Mouse (Mus musculus) small intestine, adult 2 months (tissue): Measurements from ENCODE around the gene Fam69b. TPM values are rescaled to one million over a fixed set of nuclear protein-coding genes. Genes with fewer than 3 reads are reported as not detected.

Experiments used
- H3K27ac ChIP-seq: fragments of 200-500 bp; 2 replicates; pipeline ENCODE4 v1.5.1; 2012; ENCODE audit warnings: low read depth, low read length, control low read depth, inconsistent platforms; ENCODE audit not compliant: insufficient read depth
- H3K27me3 ChIP-seq: fragments of 200-500 bp; 2 replicates; pipeline ENCODE4 v1.6.1; 2012; ENCODE audit warnings: mild to moderate bottlenecking, moderate library complexity, low read length, inconsistent platforms; ENCODE audit not compliant: control insufficient read depth, insufficient read depth
- H3K36me3 ChIP-seq: fragments of 200-500 bp; 2 replicates; pipeline ENCODE4 v1.6.1; 2012; ENCODE audit warnings: mild to moderate bottlenecking, low read length, control low read depth, inconsistent platforms; ENCODE audit not compliant: control insufficient read depth, insufficient read depth
- H3K4me1 ChIP-seq: fragments of 200-500 bp; 2 replicates; pipeline ENCODE4 v1.6.1; 2012; ENCODE audit warnings: low read length, inconsistent platforms, mixed read lengths; ENCODE audit not compliant: control insufficient read depth, insufficient read depth, insufficient read length
- H3K4me3 ChIP-seq: fragments of 200-500 bp; 2 replicates; pipeline ENCODE4 v1.5.1; 2012; ENCODE audit warnings: low read depth, mild to moderate bottlenecking, control low read depth, inconsistent platforms, low read length, moderate library complexity
- CTCF ChIP-seq: fragments of 200-500 bp; IDR thresholded peaks from 2 replicates; pipeline ENCODE4 v1.5.1; 2012; ENCODE audit warnings: low read depth, mild to moderate bottlenecking, control low read depth, inconsistent platforms, low read length, moderate library complexity, mixed read lengths; ENCODE audit not compliant: insufficient replicate concordance, insufficient read length; ENCODE audit errors: extremely low read depth
- POLR2A ChIP-seq: fragments of 200-500 bp; IDR thresholded peaks from 2 replicates; pipeline ENCODE4 v1.6.1; 2012; ENCODE audit warnings: low read depth, mild to moderate bottlenecking, control low read depth, inconsistent platforms, low read length, moderate library complexity
- WGBS: fragments of 180-500 bp; shearing (Covaris S2); methylation state at CpG from one replicate; pipeline ENCODE4 v1.1.7; 2018; 5-methylcytosine and 5-hydroxymethylcytosine counted together
- polyA plus RNA-seq: library from polyadenylated mRNA; depleted of rRNA; stranded (reverse); fragments of >200 nt; gene quantifications from 2 replicates; pipeline ENCODE4 v1.2.3, GENCODE M21; 2012

Fam69b gene
- polyA plus RNA-seq, 1 experiment = 7.7 TPM

DNA sequence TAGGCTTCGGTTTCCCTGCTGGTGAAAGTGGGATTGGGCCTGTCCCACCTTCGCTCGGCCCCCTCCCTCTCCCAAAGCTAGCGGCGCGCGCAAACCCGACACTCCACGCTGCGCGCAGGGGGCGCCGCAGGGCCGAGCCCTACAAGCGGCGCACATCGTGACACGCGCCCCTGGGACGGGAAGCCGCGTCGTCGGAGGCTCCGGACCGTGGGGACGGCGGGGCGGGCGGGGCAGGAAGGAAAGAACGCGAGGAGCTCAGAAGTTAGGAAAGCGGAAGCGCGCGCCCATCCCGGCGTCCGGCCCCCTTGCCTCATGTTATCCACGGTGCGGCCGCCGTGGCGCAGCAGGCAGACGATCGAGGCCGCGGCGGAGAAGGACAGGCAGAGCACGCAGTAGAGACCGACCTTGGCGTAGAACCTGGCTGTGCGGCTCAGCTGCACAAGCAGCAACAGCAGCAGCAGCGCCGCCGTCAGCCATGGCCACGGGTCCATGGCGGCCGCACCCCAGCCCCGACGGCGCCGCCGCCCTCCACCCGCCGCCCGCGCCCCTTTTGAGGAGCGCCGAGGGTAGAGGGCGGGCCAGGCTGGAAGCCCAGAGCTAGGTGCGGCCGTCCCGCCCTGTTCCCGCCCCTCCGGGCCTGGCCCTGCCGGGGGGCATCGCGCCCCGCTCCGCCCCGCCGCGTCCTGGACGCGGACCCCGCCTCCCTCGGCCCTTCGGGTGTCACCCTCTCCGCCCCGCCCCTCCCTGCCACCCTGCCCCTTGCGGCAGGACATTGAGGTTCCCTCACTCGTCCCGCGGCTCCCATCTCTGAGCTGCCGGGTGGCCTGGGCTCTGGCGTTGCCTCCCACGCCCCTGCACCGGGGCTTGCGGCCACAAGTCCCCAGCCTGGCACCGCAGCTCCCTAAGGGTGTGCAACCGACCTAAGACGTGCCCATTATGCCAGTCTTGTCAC lies 24.3 kb upstream of the Fam69b start, which contains the start of gene Agpat2:
Gene Agpat2 (minus strand): TSS at position 698 of the 952 bp plus-strand sequence.
- Histone ChIP-seq H3K36me3 (no peaks in the 10 kb centered on the region), H3K27me3 (no peaks in the 10 kb centered on the region), H3K27ac (peak within 1 kb of the TSS; percentile 77), H3K4me1 (peaks cover 41% of the 10 kb centered on the region), H3K4me3 (peak within 1 kb of the TSS; percentile 75)
- WGBS = under 1% methylated on average over 103 of the region's 103 CpGs
- TF ChIP-seq CTCF = peak; percentile 16; the same call in 1 of the 2 replicates
- TF ChIP-seq POLR2A = peak; percentile 66

DNA sequence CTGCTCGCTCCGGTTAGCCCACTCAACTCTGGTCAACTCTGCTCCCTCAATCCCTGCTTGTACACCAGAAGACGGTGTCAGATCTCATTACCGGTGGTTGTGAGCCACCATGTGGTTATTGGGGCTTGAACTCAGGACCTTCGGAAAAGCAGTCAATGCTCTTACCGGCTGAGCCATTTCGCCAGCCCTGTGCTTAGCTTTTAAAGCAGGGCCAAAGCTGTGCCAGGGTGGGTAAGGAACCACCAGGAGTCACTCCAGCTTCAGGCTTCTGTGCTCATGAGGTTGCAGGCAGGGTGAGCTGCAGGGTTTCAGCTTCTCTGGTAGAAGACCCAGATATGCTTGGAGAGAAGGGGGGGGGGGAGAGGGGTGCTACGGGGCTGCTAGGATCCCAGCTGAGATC lies 22.9 kb upstream of the Fam69b start:
- H3K4me3 ChIP-seq = no peak overlapping the region
- TF ChIP-seq CTCF = no peak
- no peak for TF ChIP-seq POLR2A
- H3K27me3 ChIP-seq = no peaks in the 10 kb centered on the region
- no peaks in the 10 kb centered on the region for H3K36me3 ChIP-seq
- 90% methylated on average over 8 of the region's 8 CpGs for WGBS
- peaks cover 50% of the 10 kb centered on the region for H3K4me1 ChIP-seq
- H3K27ac ChIP-seq = no peak overlapping the region

DNA sequence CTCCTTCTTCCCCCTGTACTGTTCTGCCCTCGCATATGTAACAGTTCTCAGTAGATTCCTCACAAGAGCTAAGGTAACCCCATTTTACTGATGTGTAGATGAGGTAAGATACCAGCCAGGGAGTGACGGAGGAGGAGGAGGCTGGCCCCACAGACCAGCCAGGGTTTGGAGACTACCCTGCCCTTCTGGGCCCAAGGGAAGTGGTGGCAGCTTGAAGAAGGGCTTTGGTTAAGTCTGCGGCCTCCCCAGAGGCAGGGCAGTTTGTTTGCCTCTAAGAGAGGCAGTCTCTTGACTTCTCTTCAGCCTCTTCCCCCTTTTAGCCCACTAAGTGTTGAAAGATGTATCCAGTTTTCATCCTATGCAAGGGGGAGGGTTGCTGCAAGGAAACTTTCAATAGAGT lies 21.7 kb upstream of the Fam69b start:
- Histone ChIP-seq H3K27me3 (no peaks in the 10 kb centered on the region), H3K36me3 (no peaks in the 10 kb centered on the region), H3K4me1 (peaks cover 50% of the 10 kb centered on the region), H3K27ac (peak overlapping the region; percentile 91), H3K4me3 (no peak overlapping the region)
- WGBS = 76% methylated on average over 3 of the region's 3 CpGs
- TF ChIP-seq POLR2A = no peak
- no peak for TF ChIP-seq CTCF

DNA sequence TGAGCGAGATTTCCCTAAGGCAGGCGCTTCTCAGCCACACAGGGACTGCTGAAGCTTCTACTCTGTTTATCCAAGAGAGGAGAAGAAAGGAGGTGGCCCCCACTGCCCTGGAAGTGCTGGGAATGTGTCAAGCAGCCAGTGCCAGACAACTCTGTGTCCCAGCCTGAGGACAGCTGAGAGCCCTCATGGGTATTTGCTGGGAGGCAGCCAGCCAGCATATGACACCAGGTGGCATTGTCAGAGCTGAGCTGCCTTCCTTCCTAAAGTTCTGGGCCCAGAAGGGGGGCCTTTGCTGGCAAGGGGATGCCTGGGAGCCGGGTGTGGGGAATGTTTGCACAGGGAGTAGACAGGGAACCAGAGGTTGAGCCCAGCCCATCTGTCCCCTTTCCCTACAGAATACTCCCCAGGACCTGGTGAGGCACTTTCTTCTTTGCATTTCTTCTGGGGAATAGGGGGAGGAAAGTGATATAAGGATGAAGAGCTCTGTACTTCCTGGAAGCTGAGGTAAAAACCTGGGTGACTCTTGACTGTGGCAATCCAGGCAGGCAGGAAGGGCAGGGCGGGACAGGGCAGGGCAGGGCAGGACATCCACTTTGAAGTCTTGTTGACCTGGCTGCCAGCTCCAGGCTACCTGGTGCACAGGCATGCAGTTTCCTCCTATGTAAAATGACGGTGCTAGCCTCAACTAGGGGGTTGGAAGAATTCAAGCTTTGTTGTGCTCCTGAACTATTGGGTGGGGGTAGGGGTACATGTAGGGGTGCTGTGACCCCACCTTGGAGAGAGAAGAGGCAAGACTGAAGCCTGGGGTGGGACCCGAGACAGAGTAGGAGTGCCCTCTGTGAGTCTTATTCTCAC lies 21.0 kb upstream of the Fam69b start:
- peaks cover 55% of the 10 kb centered on the region for H3K4me1 ChIP-seq

DNA sequence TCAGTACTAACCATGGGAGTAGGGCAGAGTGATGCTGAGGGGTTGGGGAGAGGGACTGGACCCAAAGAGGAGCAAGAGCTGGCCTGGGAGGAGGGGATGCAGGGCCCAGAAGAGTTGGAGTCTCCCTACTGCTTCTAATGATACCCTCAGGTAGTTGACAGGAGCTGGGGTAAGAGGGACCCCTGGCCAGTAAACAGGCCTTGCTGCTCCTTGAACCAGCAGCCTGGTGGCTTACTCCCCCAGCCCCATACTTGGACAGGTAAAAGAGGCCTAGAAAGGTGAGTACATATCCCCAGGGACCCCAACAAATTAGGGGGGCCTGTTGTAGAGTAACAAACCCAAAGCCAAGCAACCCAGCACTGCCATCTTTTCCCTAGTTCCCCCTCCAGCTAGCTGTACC lies 19.5 kb upstream of the Fam69b start:
- H3K4me3 ChIP-seq = no peak overlapping the region
- no peak overlapping the region for H3K27ac ChIP-seq
- H3K27me3 ChIP-seq = no peaks in the 10 kb centered on the region
- H3K36me3 ChIP-seq = no peaks in the 10 kb centered on the region
- peaks cover 62% of the 10 kb centered on the region for H3K4me1 ChIP-seq
- no peak for TF ChIP-seq CTCF
- TF ChIP-seq POLR2A = no peak

More for the DNA sequence above, 21.0 kb upstream of the Fam69b start:
- H3K27ac ChIP-seq = peak overlapping the region; percentile 91
- 32% methylated on average over 6 of the region's 6 CpGs for WGBS
- no peaks in the 10 kb centered on the region for H3K36me3 ChIP-seq
- TF ChIP-seq POLR2A (no peak), CTCF (no peak)
- H3K27me3 ChIP-seq = no peaks in the 10 kb centered on the region
- no peak overlapping the region for H3K4me3 ChIP-seq

DNA sequence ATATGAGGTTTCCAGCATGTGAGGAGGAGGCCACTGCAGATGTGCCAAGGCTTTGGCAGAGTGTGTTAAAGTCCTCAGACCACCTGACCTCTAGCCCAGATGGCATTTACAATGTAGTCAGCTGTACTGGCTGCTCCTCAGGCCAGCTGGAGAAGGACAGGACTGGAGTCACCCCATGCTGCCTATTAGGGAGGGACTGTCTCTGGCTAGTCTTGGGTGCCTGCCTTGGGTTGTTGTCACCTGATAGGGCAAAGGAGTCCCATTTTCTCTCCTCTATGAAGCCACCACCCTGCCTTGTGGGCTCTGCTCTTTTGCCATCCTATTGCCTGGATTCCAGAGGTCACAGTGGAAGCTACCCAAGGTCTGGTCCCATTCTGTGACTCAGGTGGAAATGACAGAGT lies 19.0 kb upstream of the Fam69b start:
- Histone ChIP-seq H3K4me3 (no peak overlapping the region), H3K4me1 (peaks cover 62% of the 10 kb centered on the region), H3K27me3 (no peaks in the 10 kb centered on the region), H3K27ac (peak overlapping the region; percentile 29), H3K36me3 (no peaks in the 10 kb centered on the region)
- TF ChIP-seq CTCF (no peak), POLR2A (no peak)

DNA sequence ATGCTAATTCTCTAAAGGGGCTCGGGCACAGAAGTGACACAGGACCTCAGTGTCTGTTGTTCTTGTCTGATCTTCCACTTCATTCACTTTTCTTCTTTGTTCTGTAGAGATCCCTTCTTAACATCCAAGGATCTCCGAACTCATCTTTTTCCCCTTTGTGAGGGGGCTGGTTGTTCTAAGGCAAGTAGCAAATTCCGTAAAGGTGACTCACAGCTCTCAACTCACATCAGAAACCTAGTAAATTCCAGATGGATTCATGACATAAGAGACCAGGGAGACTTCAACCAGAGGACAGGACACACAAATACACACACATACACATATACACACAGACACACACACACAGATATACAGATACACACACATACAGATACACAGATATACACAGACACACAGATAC lies 17.7 kb upstream of the Fam69b start:
- no peaks in the 10 kb centered on the region for H3K36me3 ChIP-seq
- H3K27ac ChIP-seq = peak overlapping the region; percentile 29
- TF ChIP-seq POLR2A = no peak
- TF ChIP-seq CTCF = no peak
- H3K27me3 ChIP-seq = no peaks in the 10 kb centered on the region
- no peak overlapping the region for H3K4me3 ChIP-seq
- 83% methylated on average over 3 of the region's 3 CpGs for WGBS
- peaks cover 64% of the 10 kb centered on the region for H3K4me1 ChIP-seq
